Mouse (Mus musculus): ENCODE data around the gene Sufu. TPM values are rescaled to one million over a fixed set of nuclear protein-coding genes. Genes with fewer than 3 reads are reported as not detected.

The Sufu gene
- polyA plus RNA-seq, 1 experiment from 2014 or later: 19.8 TPM

GRCm38 (mm10) chr19:46399372-46399771 lies 2.7 kb downstream of the Sufu start:
- ATAC-seq: no peak
- Histone ChIP-seq H3K9me3 (ENCODE audit: control insufficient read depth, low read length) (no peaks in the 10 kb centered on the region), H3K36me3 (ENCODE audit: control insufficient read depth, insufficient read depth, low read length) (peaks cover 5% of the 10 kb centered on the region), H3K4me1 (ENCODE audit: control insufficient read depth, insufficient read depth, low read depth, low read length) (peaks cover 24% of the 10 kb centered on the region), H3K27ac (ENCODE audit: low read depth, low read length) (no peak overlapping the region), H3K27me3 (replicated peaks; ENCODE audit: control insufficient read depth, insufficient read depth, low read length) (no peaks in the 10 kb centered on the region), H3K4me3 (ENCODE audit: low read length) (no peak overlapping the region), H3K4me2 (ENCODE audit: low read length) (peak overlapping the region; percentile 17), H3K9ac (ENCODE audit: low read depth, low read length) (no peak overlapping the region)
- WGBS: 74% methylated on average over 6 of the region's 6 CpGs

- Histone ChIP-seq H3K36me3 (ENCODE audit: control insufficient read depth, insufficient read depth, low read length) (peaks cover 5% of the 10 kb centered on the region), H3K27me3 (replicated peaks; ENCODE audit: control insufficient read depth, insufficient read depth, low read length) (no peaks in the 10 kb centered on the region), H3K4me1 (ENCODE audit: control insufficient read depth, insufficient read depth, low read depth, low read length) (peaks cover 22% of the 10 kb centered on the region), H3K4me2 (ENCODE audit: low read length) (no peak overlapping the region; the same call in 1 of the 2 replicates), H3K27ac (ENCODE audit: low read depth, low read length) (no peak overlapping the region), H3K9ac (ENCODE audit: low read depth, low read length) (no peak overlapping the region), H3K9me3 (ENCODE audit: control insufficient read depth, low read length) (no peaks in the 10 kb centered on the region), H3K4me3 (ENCODE audit: low read length) (no peak overlapping the region)
- no peak for ATAC-seq
- WGBS: 80% methylated on average over 7 of the region's 7 CpGs
Observed at GRCm38 (mm10) chr19:46399886-46400285, 3.2 kb downstream of the Sufu start.

- Histone ChIP-seq H3K9me3 (ENCODE audit: control insufficient read depth, low read length) (no peaks in the 10 kb centered on the region), H3K27me3 (replicated peaks; ENCODE audit: control insufficient read depth, insufficient read depth, low read length) (no peaks in the 10 kb centered on the region), H3K4me2 (ENCODE audit: low read length) (no peak overlapping the region), H3K4me3 (ENCODE audit: low read length) (no peak overlapping the region), H3K4me1 (ENCODE audit: control insufficient read depth, insufficient read depth, low read depth, low read length) (peaks cover 22% of the 10 kb centered on the region), H3K27ac (ENCODE audit: low read depth, low read length) (no peak overlapping the region), H3K36me3 (ENCODE audit: control insufficient read depth, insufficient read depth, low read length) (peaks cover 5% of the 10 kb centered on the region), H3K9ac (ENCODE audit: low read depth, low read length) (no peak overlapping the region)
- ATAC-seq: no peak
- 89% methylated on average over 7 of the region's 7 CpGs for WGBS
Observed at GRCm38 (mm10) chr19:46400558-46400957, 3.9 kb downstream of the Sufu start.

- Histone ChIP-seq H3K27me3 (replicated peaks; ENCODE audit: control insufficient read depth, insufficient read depth, low read length) (no peaks in the 10 kb centered on the region), H3K27ac (ENCODE audit: low read depth, low read length) (no peak overlapping the region), H3K9ac (ENCODE audit: low read depth, low read length) (no peak overlapping the region), H3K4me3 (ENCODE audit: low read length) (no peak overlapping the region), H3K4me2 (ENCODE audit: low read length) (no peak overlapping the region), H3K9me3 (ENCODE audit: control insufficient read depth, low read length) (no peaks in the 10 kb centered on the region), H3K36me3 (ENCODE audit: control insufficient read depth, insufficient read depth, low read length) (peaks cover 8% of the 10 kb centered on the region), H3K4me1 (ENCODE audit: control insufficient read depth, insufficient read depth, low read depth, low read length) (peaks cover 5% of the 10 kb centered on the region)
- 94% methylated on average over 1 of the region's 1 CpGs for WGBS
- ATAC-seq: no peak
Observed at GRCm38 (mm10) chr19:46404030-46404429, 7.3 kb downstream of the Sufu start.

GRCm38 (mm10) chr19:46406592-46407386 lies 10.1 kb downstream of the Sufu start:
- Histone ChIP-seq H3K27ac (ENCODE audit: low read depth, low read length) (no peak overlapping the region), H3K4me3 (ENCODE audit: low read length) (no peak overlapping the region), H3K9me3 (ENCODE audit: control insufficient read depth, low read length) (no peaks in the 10 kb centered on the region), H3K4me1 (ENCODE audit: control insufficient read depth, insufficient read depth, low read depth, low read length) (no peaks in the 10 kb centered on the region), H3K9ac (ENCODE audit: low read depth, low read length) (no peak overlapping the region), H3K36me3 (ENCODE audit: control insufficient read depth, insufficient read depth, low read length) (peaks cover 3% of the 10 kb centered on the region; the same call in 1 of the 2 replicates), H3K27me3 (replicated peaks; ENCODE audit: control insufficient read depth, insufficient read depth, low read length) (no peaks in the 10 kb centered on the region), H3K4me2 (ENCODE audit: low read length) (no peak overlapping the region)
- no peak for ATAC-seq
- WGBS: 72% methylated on average over 8 of the region's 8 CpGs

- H3K4me1 ChIP-seq (ENCODE audit: control insufficient read depth, insufficient read depth, low read depth, low read length): no peaks in the 10 kb centered on the region
- H3K4me3 ChIP-seq (ENCODE audit: low read length): no peak overlapping the region
- no peak for ATAC-seq
- 90% methylated on average over 3 of the region's 3 CpGs for WGBS
- H3K36me3 ChIP-seq (ENCODE audit: control insufficient read depth, insufficient read depth, low read length): peaks cover 3% of the 10 kb centered on the region; the same call in 1 of the 2 replicates
- no peaks in the 10 kb centered on the region for H3K27me3 ChIP-seq (replicated peaks; ENCODE audit: control insufficient read depth, insufficient read depth, low read length)
- H3K9ac ChIP-seq (ENCODE audit: low read depth, low read length): no peak overlapping the region
- no peak overlapping the region for H3K27ac ChIP-seq (ENCODE audit: low read depth, low read length)
- H3K4me2 ChIP-seq (ENCODE audit: low read length): no peak overlapping the region
- no peaks in the 10 kb centered on the region for H3K9me3 ChIP-seq (ENCODE audit: control insufficient read depth, low read length)
Observed at GRCm38 (mm10) chr19:46409506-46409905, 12.8 kb downstream of the Sufu start.

GRCm38 (mm10) chr19:46412056-46412805 lies 15.5 kb downstream of the Sufu start:
- H3K27ac ChIP-seq (ENCODE audit: low read depth, low read length): no peak overlapping the region
- ATAC-seq: no peak
- H3K4me2 ChIP-seq (ENCODE audit: low read length): no peak overlapping the region
- H3K4me1 ChIP-seq (ENCODE audit: control insufficient read depth, insufficient read depth, low read depth, low read length): no peaks in the 10 kb centered on the region
- no peaks in the 10 kb centered on the region for H3K27me3 ChIP-seq (replicated peaks; ENCODE audit: control insufficient read depth, insufficient read depth, low read length)
- no peak overlapping the region for H3K4me3 ChIP-seq (ENCODE audit: low read length)
- H3K9me3 ChIP-seq (ENCODE audit: control insufficient read depth, low read length): no peaks in the 10 kb centered on the region
- H3K36me3 ChIP-seq (ENCODE audit: control insufficient read depth, insufficient read depth, low read length): no peaks in the 10 kb centered on the region
- H3K9ac ChIP-seq (ENCODE audit: low read depth, low read length): no peak overlapping the region
- WGBS: 88% methylated on average over 12 of the region's 12 CpGs

- H3K27me3 ChIP-seq (replicated peaks; ENCODE audit: control insufficient read depth, insufficient read depth, low read length): no peaks in the 10 kb centered on the region
- no peak overlapping the region for H3K4me2 ChIP-seq (ENCODE audit: low read length)
- H3K9ac ChIP-seq (ENCODE audit: low read depth, low read length): no peak overlapping the region
- H3K27ac ChIP-seq (ENCODE audit: low read depth, low read length): no peak overlapping the region
- H3K4me1 ChIP-seq (ENCODE audit: control insufficient read depth, insufficient read depth, low read depth, low read length): no peaks in the 10 kb centered on the region
- H3K9me3 ChIP-seq (ENCODE audit: control insufficient read depth, low read length): no peaks in the 10 kb centered on the region
- WGBS: 95% methylated on average over 2 of the region's 2 CpGs
- no peaks in the 10 kb centered on the region for H3K36me3 ChIP-seq (ENCODE audit: control insufficient read depth, insufficient read depth, low read length)
- no peak overlapping the region for H3K4me3 ChIP-seq (ENCODE audit: low read length)
- ATAC-seq: no peak
Observed at GRCm38 (mm10) chr19:46413969-46414368, 17.3 kb downstream of the Sufu start.

GRCm38 (mm10) chr19:46414486-46414885 lies 17.8 kb downstream of the Sufu start:
- Histone ChIP-seq H3K27me3 (replicated peaks; ENCODE audit: control insufficient read depth, insufficient read depth, low read length) (no peaks in the 10 kb centered on the region), H3K27ac (ENCODE audit: low read depth, low read length) (no peak overlapping the region), H3K36me3 (ENCODE audit: control insufficient read depth, insufficient read depth, low read length) (no peaks in the 10 kb centered on the region), H3K4me3 (ENCODE audit: low read length) (no peak overlapping the region), H3K9me3 (ENCODE audit: control insufficient read depth, low read length) (no peaks in the 10 kb centered on the region), H3K9ac (ENCODE audit: low read depth, low read length) (no peak overlapping the region), H3K4me1 (ENCODE audit: control insufficient read depth, insufficient read depth, low read depth, low read length) (no peaks in the 10 kb centered on the region), H3K4me2 (ENCODE audit: low read length) (no peak overlapping the region)
- WGBS: 94% methylated on average over 8 of the region's 8 CpGs
- ATAC-seq: no peak

Data from hindbrain, embryonic 16.5 days (tissue).